Mouse (Mus musculus): ENCODE data around the gene Sec23b. TPM values are rescaled to one million over a fixed set of nuclear protein-coding genes. Genes with fewer than 3 reads are reported as not detected.

Gene Sec23b
- total and polyA plus RNA-seq, 2 experiments from 2014 or later = 59.9 to 71.1 TPM

DNA sequence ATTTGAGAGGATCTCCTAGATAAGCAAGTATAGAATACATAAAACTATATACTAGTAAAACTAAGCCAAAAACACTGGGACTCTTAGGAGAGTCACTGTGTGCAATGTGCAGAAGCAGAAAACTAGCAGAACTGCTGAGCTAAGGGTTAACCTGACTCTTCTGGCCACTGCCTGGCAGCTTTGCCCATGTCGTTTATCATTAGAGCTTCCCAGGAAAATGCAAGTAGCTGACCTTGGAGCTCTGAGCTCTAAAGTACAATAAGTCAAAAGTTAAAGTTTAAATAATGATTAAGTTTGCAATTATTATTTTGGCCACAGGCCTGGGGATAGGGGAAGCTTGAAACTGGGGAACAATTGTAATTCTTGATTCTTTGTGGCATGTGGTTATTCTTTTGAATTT is 10.5 kb upstream of the Sec23b start:
- Histone ChIP-seq H3K36me3 (ENCODE audit: insufficient read depth, low read length) (peaks cover 37% of the 10 kb centered on the region), H3K27ac (ENCODE audit: low read depth, low read length) (no peak overlapping the region), H3K27me3 (ENCODE audit: insufficient read depth, low read length) (no peaks in the 10 kb centered on the region), H3K9me3 (ENCODE audit: low read length) (no peaks in the 10 kb centered on the region), H3K9ac (replicated peaks; ENCODE audit: low read length, poor library complexity, severe bottlenecking) (no peak overlapping the region), H3K4me2 (ENCODE audit: low read depth, low read length, poor library complexity, severe bottlenecking) (no peak overlapping the region), H3K4me3 (ENCODE audit: low read depth, low read length) (no peak overlapping the region), H3K4me1 (ENCODE audit: insufficient read depth, low read length) (no peaks in the 10 kb centered on the region)
- 77% methylated on average over 1 of the region's 1 CpGs for WGBS
- no peak for DNase-seq (ENCODE audit: low spot score)
- ATAC-seq (ENCODE audit: low FRiP score) = no peak
- TF ChIP-seq CTCF (IDR thresholded peaks at IDR 0.05) = no peak

- Histone ChIP-seq H3K36me3 (ENCODE audit: insufficient read depth, low read length) (peaks cover 33% of the 10 kb centered on the region), H3K9me3 (ENCODE audit: low read length) (no peaks in the 10 kb centered on the region), H3K9ac (replicated peaks; ENCODE audit: low read length, poor library complexity, severe bottlenecking) (no peak overlapping the region), H3K27ac (ENCODE audit: low read depth, low read length) (no peak overlapping the region), H3K4me1 (ENCODE audit: insufficient read depth, low read length) (no peaks in the 10 kb centered on the region), H3K27me3 (ENCODE audit: insufficient read depth, low read length) (no peaks in the 10 kb centered on the region), H3K4me2 (ENCODE audit: low read depth, low read length, poor library complexity, severe bottlenecking) (no peak overlapping the region), H3K4me3 (ENCODE audit: low read depth, low read length) (no peak overlapping the region)
- TF ChIP-seq CTCF (IDR thresholded peaks at IDR 0.05) = no peak
- DNase-seq (ENCODE audit: low spot score) (no peak), ATAC-seq (ENCODE audit: low FRiP score) (no peak)
- 87% methylated on average over 4 of the region's 4 CpGs for WGBS
Observed at GRCm38 (mm10) chr2:144547559-144547958, 8.5 kb upstream of the Sec23b start.

- DNase-seq (ENCODE audit: low spot score) = peak; percentile 92
- ATAC-seq (ENCODE audit: low FRiP score) = peak; percentile 94
- peaks cover 17% of the 10 kb centered on the region; the same call in 1 of the 2 replicates for H3K36me3 ChIP-seq (ENCODE audit: insufficient read depth, low read length)
- WGBS = under 1% methylated on average over 17 of the region's 17 CpGs
- no peak for TF ChIP-seq CTCF (IDR thresholded peaks at IDR 0.05)
- H3K9ac ChIP-seq (replicated peaks; ENCODE audit: low read length, poor library complexity, severe bottlenecking) = peak within 1 kb of the TSS; percentile 71
- no peaks in the 10 kb centered on the region for H3K27me3 ChIP-seq (ENCODE audit: insufficient read depth, low read length)
- no peaks in the 10 kb centered on the region for H3K4me1 ChIP-seq (ENCODE audit: insufficient read depth, low read length)
- H3K4me3 ChIP-seq (ENCODE audit: low read depth, low read length) = peak within 1 kb of the TSS; percentile 61
- peak within 1 kb of the TSS; percentile 82 for H3K27ac ChIP-seq (ENCODE audit: low read depth, low read length)
- H3K4me2 ChIP-seq (ENCODE audit: low read depth, low read length, poor library complexity, severe bottlenecking) = peak within 1 kb of the TSS; percentile 57
- H3K9me3 ChIP-seq (ENCODE audit: low read length) = no peaks in the 10 kb centered on the region
Observed at GRCm38 (mm10) chr2:144550529-144550928, 5.5 kb upstream of the Sec23b start, which contains the start of gene Rbbp9. Gene Rbbp9 (minus strand): TSS chr2:144550869.

DNA sequence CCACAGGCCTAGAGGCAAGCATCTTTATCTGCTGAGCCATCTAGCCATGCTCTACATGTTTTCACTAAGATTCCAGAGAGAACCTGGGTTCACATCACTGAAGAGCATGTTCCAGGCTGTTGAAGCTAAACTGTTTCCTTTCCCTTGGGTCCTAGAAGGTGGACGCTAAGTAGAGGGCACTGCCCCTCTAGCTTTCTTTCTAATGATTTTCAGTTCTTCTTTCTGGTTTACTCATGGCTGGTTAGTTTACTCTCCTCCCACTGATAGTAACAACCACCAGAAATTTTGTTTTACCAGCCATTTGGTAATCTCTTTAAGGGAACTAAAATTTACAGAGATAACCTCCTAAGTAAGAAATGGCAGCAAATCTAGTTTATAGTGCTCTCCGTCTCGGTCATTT is 2.1 kb upstream of the Sec23b start:
- WGBS = 93% methylated on average over 3 of the region's 3 CpGs
- Histone ChIP-seq H3K4me2 (ENCODE audit: low read depth, low read length, poor library complexity, severe bottlenecking) (no peak overlapping the region), H3K27me3 (ENCODE audit: insufficient read depth, low read length) (no peaks in the 10 kb centered on the region), H3K9me3 (ENCODE audit: low read length) (no peaks in the 10 kb centered on the region), H3K9ac (replicated peaks; ENCODE audit: low read length, poor library complexity, severe bottlenecking) (no peak overlapping the region), H3K4me1 (ENCODE audit: insufficient read depth, low read length) (peaks cover 5% of the 10 kb centered on the region; the same call in 1 of the 2 replicates), H3K27ac (ENCODE audit: low read depth, low read length) (no peak overlapping the region), H3K4me3 (ENCODE audit: low read depth, low read length) (no peak overlapping the region), H3K36me3 (ENCODE audit: insufficient read depth, low read length) (no peaks in the 10 kb centered on the region)
- no peak for TF ChIP-seq CTCF (IDR thresholded peaks at IDR 0.05)
- no peak for ATAC-seq (ENCODE audit: low FRiP score)
- no peak for DNase-seq (ENCODE audit: low spot score)

GRCm38 (mm10) chr2:144555286-144555819 is 676 bp upstream of the Sec23b start:
- Histone ChIP-seq H3K4me1 (ENCODE audit: insufficient read depth, low read length) (peaks cover 5% of the 10 kb centered on the region; the same call in 1 of the 2 replicates), H3K27ac (ENCODE audit: low read depth, low read length) (peak overlapping the region; percentile 52; the same call in 1 of the 2 replicates), H3K9ac (replicated peaks; ENCODE audit: low read length, poor library complexity, severe bottlenecking) (peak overlapping the region; percentile 15; the same call in 1 of the 2 replicates), H3K4me2 (ENCODE audit: low read depth, low read length, poor library complexity, severe bottlenecking) (peak overlapping the region; percentile 59), H3K27me3 (ENCODE audit: insufficient read depth, low read length) (no peaks in the 10 kb centered on the region), H3K4me3 (ENCODE audit: low read depth, low read length) (peak overlapping the region; percentile 76), H3K36me3 (ENCODE audit: insufficient read depth, low read length) (0 out of 2 replicates have a peak, but pooled peaks cover 4% of the 10 kb centered on the region), H3K9me3 (ENCODE audit: low read length) (no peaks in the 10 kb centered on the region)
- TF ChIP-seq CTCF (IDR thresholded peaks at IDR 0.05) = peak; percentile 24; the same call in 1 of the 2 replicates
- 3% methylated on average over 14 of the region's 14 CpGs for WGBS
- ATAC-seq (ENCODE audit: low FRiP score) (no peak), DNase-seq (ENCODE audit: low spot score) (peak; percentile 4)

DNA sequence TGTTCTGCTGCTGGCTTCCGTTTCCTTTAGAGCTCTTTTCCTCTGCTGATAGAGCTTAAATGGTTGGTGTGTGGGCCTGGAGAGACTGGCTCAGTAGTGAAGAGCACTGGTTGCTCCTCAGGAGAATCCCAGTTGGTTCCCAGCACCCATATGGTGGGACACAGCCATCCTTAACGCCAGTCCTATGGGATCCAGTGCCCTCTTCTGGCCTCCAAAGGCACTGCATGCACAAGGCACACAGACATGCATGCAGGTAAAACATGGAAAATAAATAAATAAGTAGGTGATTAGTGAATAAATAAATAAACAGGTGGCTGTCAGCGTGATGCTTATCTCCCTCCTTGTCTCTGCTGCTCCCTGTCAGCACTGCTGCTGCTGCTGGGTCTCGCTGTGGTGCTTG is 32.7 kb downstream of the Sec23b start:
- no peak overlapping the region for H3K27ac ChIP-seq (ENCODE audit: low read depth, low read length)
- no peak overlapping the region for H3K9ac ChIP-seq (replicated peaks; ENCODE audit: low read length, poor library complexity, severe bottlenecking)
- TF ChIP-seq CTCF (IDR thresholded peaks at IDR 0.05) = peak; percentile 49
- peaks cover 50% of the 10 kb centered on the region for H3K36me3 ChIP-seq (ENCODE audit: insufficient read depth, low read length)
- H3K27me3 ChIP-seq (ENCODE audit: insufficient read depth, low read length) = no peaks in the 10 kb centered on the region
- 83% methylated on average over 4 of the region's 4 CpGs for WGBS
- no peaks in the 10 kb centered on the region for H3K4me1 ChIP-seq (ENCODE audit: insufficient read depth, low read length)
- no peak overlapping the region for H3K4me3 ChIP-seq (ENCODE audit: low read depth, low read length)
- no peak for ATAC-seq (ENCODE audit: low FRiP score)
- DNase-seq (ENCODE audit: low spot score) = no peak
- H3K9me3 ChIP-seq (ENCODE audit: low read length) = no peaks in the 10 kb centered on the region
- no peak overlapping the region for H3K4me2 ChIP-seq (ENCODE audit: low read depth, low read length, poor library complexity, severe bottlenecking)
